Mouse (Mus musculus): ENCODE data around the gene Scfd2. TPM values are rescaled to one million over a fixed set of nuclear protein-coding genes. Genes with fewer than 3 reads are reported as not detected.

Gene Scfd2
- total and polyA plus RNA-seq, 2 experiments = 8.5 to 11.5 TPM

GRCm38 (mm10) chr5:74492705-74493104 lies 38.9 kb downstream of the Scfd2 start:
- WGBS = 83% methylated on average over 3 of the region's 3 CpGs
- no peaks in the 10 kb centered on the region for H3K27me3 ChIP-seq (ENCODE audit: control insufficient read depth, insufficient read depth, low read length)
- H3K36me3 ChIP-seq (ENCODE audit: control insufficient read depth, insufficient read depth, low read length) = no peaks in the 10 kb centered on the region
- no peaks in the 10 kb centered on the region; the same call in 1 of the 2 replicates for H3K79me2 ChIP-seq (ENCODE audit: control insufficient read depth, insufficient read depth, low read length)
- TF ChIP-seq POLR2A (IDR thresholded peaks at IDR 0.05; ENCODE audit: extremely low read depth, insufficient read depth, low read length) (no peak), CTCF (IDR thresholded peaks at IDR 0.05; ENCODE audit: low read depth, low read length) (no peak)
- no peak overlapping the region for H3K27ac ChIP-seq (replicated peaks; ENCODE audit: insufficient read depth, low read depth, low read length)
- no peaks in the 10 kb centered on the region for H3K4me1 ChIP-seq (ENCODE audit: control insufficient read depth, insufficient read depth, low read length)
- DNase-seq (ENCODE audit: extremely low read depth, low read depth, low spot score) = no peak
- H3K4me3 ChIP-seq (ENCODE audit: insufficient read depth, low read depth, low read length) = no peak overlapping the region
- H3K9ac ChIP-seq (ENCODE audit: low read depth, low read length) = no peak overlapping the region

- no peak for DNase-seq (ENCODE audit: extremely low read depth, low read depth, low spot score)
- Histone ChIP-seq H3K4me1 (ENCODE audit: control insufficient read depth, insufficient read depth, low read length) (no peaks in the 10 kb centered on the region; the same call in 1 of the 2 replicates), H3K27me3 (ENCODE audit: control insufficient read depth, insufficient read depth, low read length) (no peaks in the 10 kb centered on the region), H3K79me2 (ENCODE audit: control insufficient read depth, insufficient read depth, low read length) (no peaks in the 10 kb centered on the region), H3K9ac (ENCODE audit: low read depth, low read length) (no peak overlapping the region), H3K36me3 (ENCODE audit: control insufficient read depth, insufficient read depth, low read length) (no peaks in the 10 kb centered on the region; the same call in 1 of the 2 replicates), H3K27ac (replicated peaks; ENCODE audit: insufficient read depth, low read depth, low read length) (no peak overlapping the region), H3K4me3 (ENCODE audit: insufficient read depth, low read depth, low read length) (no peak overlapping the region)
- 88% methylated on average over 4 of the region's 4 CpGs for WGBS
- TF ChIP-seq POLR2A (IDR thresholded peaks at IDR 0.05; ENCODE audit: extremely low read depth, insufficient read depth, low read length) (no peak), CTCF (IDR thresholded peaks at IDR 0.05; ENCODE audit: low read depth, low read length) (no peak)
Observed at GRCm38 (mm10) chr5:74484646-74485045, 46.9 kb downstream of the Scfd2 start.

- TF ChIP-seq CTCF (IDR thresholded peaks at IDR 0.05; ENCODE audit: low read depth, low read length) = no peak
- Histone ChIP-seq H3K27ac (replicated peaks; ENCODE audit: insufficient read depth, low read depth, low read length) (no peak overlapping the region), H3K4me1 (ENCODE audit: control insufficient read depth, insufficient read depth, low read length) (no peaks in the 10 kb centered on the region; the same call in 1 of the 2 replicates), H3K9ac (ENCODE audit: low read depth, low read length) (no peak overlapping the region), H3K27me3 (ENCODE audit: control insufficient read depth, insufficient read depth, low read length) (no peaks in the 10 kb centered on the region), H3K79me2 (ENCODE audit: control insufficient read depth, insufficient read depth, low read length) (no peaks in the 10 kb centered on the region), H3K4me3 (ENCODE audit: insufficient read depth, low read depth, low read length) (no peak overlapping the region), H3K36me3 (ENCODE audit: control insufficient read depth, insufficient read depth, low read length) (no peaks in the 10 kb centered on the region; the same call in 1 of the 2 replicates)
- DNase-seq (ENCODE audit: extremely low read depth, low read depth, low spot score) = no peak
- WGBS = 83% methylated on average over 6 of the region's 6 CpGs
Observed at GRCm38 (mm10) chr5:74482633-74483032, 48.9 kb downstream of the Scfd2 start.

- H3K9ac ChIP-seq (ENCODE audit: low read depth, low read length) = no peak overlapping the region
- no peak overlapping the region for H3K27ac ChIP-seq (replicated peaks; ENCODE audit: insufficient read depth, low read depth, low read length)
- no peaks in the 10 kb centered on the region; the same call in 1 of the 2 replicates for H3K36me3 ChIP-seq (ENCODE audit: control insufficient read depth, insufficient read depth, low read length)
- H3K27me3 ChIP-seq (ENCODE audit: control insufficient read depth, insufficient read depth, low read length) = no peaks in the 10 kb centered on the region
- H3K4me3 ChIP-seq (ENCODE audit: insufficient read depth, low read depth, low read length) = no peak overlapping the region
- no peaks in the 10 kb centered on the region for H3K79me2 ChIP-seq (ENCODE audit: control insufficient read depth, insufficient read depth, low read length)
- no peaks in the 10 kb centered on the region; the same call in 1 of the 2 replicates for H3K4me1 ChIP-seq (ENCODE audit: control insufficient read depth, insufficient read depth, low read length)
- TF ChIP-seq POLR2A (IDR thresholded peaks at IDR 0.05; ENCODE audit: extremely low read depth, insufficient read depth, low read length) (no peak), CTCF (IDR thresholded peaks at IDR 0.05; ENCODE audit: low read depth, low read length) (no peak)
- DNase-seq (ENCODE audit: extremely low read depth, low read depth, low spot score) = no peak
- 90% methylated on average over 3 of the region's 3 CpGs for WGBS
Observed at GRCm38 (mm10) chr5:74482034-74482433, 49.5 kb downstream of the Scfd2 start.

GRCm38 (mm10) chr5:74480409-74480808 lies 51.1 kb downstream of the Scfd2 start:
- Histone ChIP-seq H3K4me3 (ENCODE audit: insufficient read depth, low read depth, low read length) (no peak overlapping the region), H3K36me3 (ENCODE audit: control insufficient read depth, insufficient read depth, low read length) (no peaks in the 10 kb centered on the region; the same call in 1 of the 2 replicates), H3K9ac (ENCODE audit: low read depth, low read length) (no peak overlapping the region), H3K79me2 (ENCODE audit: control insufficient read depth, insufficient read depth, low read length) (no peaks in the 10 kb centered on the region), H3K4me1 (ENCODE audit: control insufficient read depth, insufficient read depth, low read length) (no peaks in the 10 kb centered on the region), H3K27me3 (ENCODE audit: control insufficient read depth, insufficient read depth, low read length) (no peaks in the 10 kb centered on the region), H3K27ac (replicated peaks; ENCODE audit: insufficient read depth, low read depth, low read length) (no peak overlapping the region)
- no peak for DNase-seq (ENCODE audit: extremely low read depth, low read depth, low spot score)
- WGBS = 81% methylated on average over 4 of the region's 4 CpGs
- TF ChIP-seq POLR2A (IDR thresholded peaks at IDR 0.05; ENCODE audit: extremely low read depth, insufficient read depth, low read length) = no peak
- TF ChIP-seq CTCF (IDR thresholded peaks at IDR 0.05; ENCODE audit: low read depth, low read length) = no peak

GRCm38 (mm10) chr5:74479947-74480346 lies 51.6 kb downstream of the Scfd2 start:
- Histone ChIP-seq H3K4me3 (ENCODE audit: insufficient read depth, low read depth, low read length) (no peak overlapping the region), H3K4me1 (ENCODE audit: control insufficient read depth, insufficient read depth, low read length) (no peaks in the 10 kb centered on the region), H3K36me3 (ENCODE audit: control insufficient read depth, insufficient read depth, low read length) (no peaks in the 10 kb centered on the region; the same call in 1 of the 2 replicates), H3K27ac (replicated peaks; ENCODE audit: insufficient read depth, low read depth, low read length) (no peak overlapping the region), H3K79me2 (ENCODE audit: control insufficient read depth, insufficient read depth, low read length) (no peaks in the 10 kb centered on the region), H3K9ac (ENCODE audit: low read depth, low read length) (no peak overlapping the region), H3K27me3 (ENCODE audit: control insufficient read depth, insufficient read depth, low read length) (no peaks in the 10 kb centered on the region)
- DNase-seq (ENCODE audit: extremely low read depth, low read depth, low spot score) = no peak
- no peak for TF ChIP-seq CTCF (IDR thresholded peaks at IDR 0.05; ENCODE audit: low read depth, low read length)
- no peak for TF ChIP-seq POLR2A (IDR thresholded peaks at IDR 0.05; ENCODE audit: extremely low read depth, insufficient read depth, low read length)
- WGBS = 84% methylated on average over 4 of the region's 4 CpGs

All from liver, adult 2 months (tissue).